In genomic region chr11:3749831-3750230, GRCm38 (mm10) we compare ENCODE assay signal across 21 mouse cellular contexts.
A peak's percentile ranks its signal among the peaks of the same experiment; 100 is the strongest.
DNase-seq lines count a peak whose midpoint lies in the region; ATAC-seq and TF ChIP-seq lines count a peak whose summit lies in the region.
"Had no signal": no experiment of that assay in that cellular context is flagged by ENCODE, and none has a peak within 500 bp of the region (broad histone marks: within the 10 kb centered on the region; RNA-seq: fewer than 3 reads in every experiment).

No protein-coding gene starts in this region.

- no peaks in the 10 kb centered on the region for H3K9me3 ChIP-seq in midbrain, embryonic 11.5 days (ENCODE audit: control insufficient read depth, low read length)
- no peaks in the 10 kb centered on the region for H3K9me3 ChIP-seq in midbrain, embryonic 10.5 days (replicated peaks)
- H3K9me3 ChIP-seq: embryonic facial prominence, embryonic 15.5 days; forebrain, embryonic 10.5 days; heart, embryonic 12.5 days; limb, embryonic 10.5 days; liver, embryonic 13.5 days; midbrain, embryonic 13.5 days had no signal

- TF ChIP-seq CTCF in kidney, adult 2 months (conservative IDR thresholded peaks at IDR 0.05; ENCODE audit: insufficient read depth, insufficient read length, low read depth, low read length) = 0 out of 2 replicates have a peak, but pooled peaks have one; percentile 10

- no peak for ATAC-seq in midbrain, embryonic 11.5 days (ENCODE audit: low FRiP score)
- ATAC-seq: CD4-positive, CD25-positive, alpha-beta regulatory T cell, adult 4 months; midbrain, embryonic 13.5 days had no signal

- H3K4me2 ChIP-seq in midbrain, embryonic 11.5 days = no peak overlapping the region
- no peak overlapping the region for H3K4me2 ChIP-seq in myocyte (ENCODE audit: low read depth)
- H3K4me2 ChIP-seq: embryonic facial prominence, embryonic 15.5 days; heart, embryonic 12.5 days; liver, embryonic 13.5 days; midbrain, embryonic 13.5 days had no signal

- H3K27me3 ChIP-seq in kidney, adult 2 months (replicated peaks; ENCODE audit: control insufficient read depth, insufficient read depth, low read length) = no peaks in the 10 kb centered on the region
- H3K27me3 ChIP-seq in midbrain, embryonic 11.5 days (ENCODE audit: control insufficient read depth, insufficient read depth, low read length) = no peaks in the 10 kb centered on the region
- no peaks in the 10 kb centered on the region for H3K27me3 ChIP-seq in midbrain, embryonic 10.5 days (ENCODE audit: low read depth, poor library complexity, severe bottlenecking)
- no peaks in the 10 kb centered on the region for H3K27me3 ChIP-seq in myocyte (ENCODE audit: control insufficient read depth, insufficient read depth, insufficient read length)
- H3K27me3 ChIP-seq: embryonic facial prominence, embryonic 15.5 days; midbrain, embryonic 13.5 days had no signal

- DNase-seq in kidney, adult 2 months = no peak
- no peak for DNase-seq in kidney, postnatal 36 days
- peak; percentile 26 for DNase-seq in midbrain, embryonic 11.5 days (ENCODE audit: low spot score, missing footprints)
- no peak for DNase-seq in midbrain, embryonic 10.5 days (ENCODE audit: low spot score)
- DNase-seq in R1 (ENCODE audit: low read depth, low spot score) = peak; percentile 40
- no peak for DNase-seq in right cerebral cortex, postnatal 10 days (ENCODE audit: low spot score in 2 of 2)
- DNase-seq: adrenal gland, postnatal 10 days; cerebellum, adult 8-10 months; gastrocnemius, postnatal 36 days; heart, postnatal 36 days; kidney, adult 9 months; liver, embryonic 13.5 days; lung, postnatal 4 days; right cerebral cortex, postnatal 14 days had no signal

- no peak overlapping the region for H3K9ac ChIP-seq in midbrain, embryonic 11.5 days (ENCODE audit: low read length)
- H3K9ac ChIP-seq: embryonic facial prominence, embryonic 15.5 days; heart, embryonic 12.5 days; liver, embryonic 13.5 days; midbrain, embryonic 13.5 days had no signal

- H3K27ac ChIP-seq in kidney, adult 2 months (ENCODE audit: insufficient read depth, low read depth, low read length) = no peak overlapping the region
- H3K27ac ChIP-seq in midbrain, embryonic 11.5 days (ENCODE audit: low read depth, low read length) = no peak overlapping the region
- H3K27ac ChIP-seq in midbrain, embryonic 10.5 days (replicated peaks) = no peak overlapping the region
- H3K27ac ChIP-seq: embryonic facial prominence, embryonic 15.5 days; forebrain, embryonic 10.5 days; limb, embryonic 10.5 days; liver, embryonic 13.5 days; midbrain, embryonic 13.5 days had no signal

- no peak overlapping the region for H3ac ChIP-seq in myocyte (ENCODE audit: control insufficient read depth, insufficient read length)

- H3K36me3 ChIP-seq in kidney, adult 2 months (ENCODE audit: control insufficient read depth, insufficient read depth, low read length) = no peaks in the 10 kb centered on the region
- no peaks in the 10 kb centered on the region for H3K36me3 ChIP-seq in midbrain, embryonic 11.5 days (ENCODE audit: control insufficient read depth, insufficient read depth, low read length)
- no peaks in the 10 kb centered on the region for H3K36me3 ChIP-seq in midbrain, embryonic 10.5 days
- no peaks in the 10 kb centered on the region for H3K36me3 ChIP-seq in myocyte (ENCODE audit: control insufficient read depth, insufficient read depth)
- H3K36me3 ChIP-seq: embryonic facial prominence, embryonic 15.5 days; forebrain, embryonic 10.5 days; heart, embryonic 12.5 days; limb, embryonic 10.5 days; liver, embryonic 13.5 days; midbrain, embryonic 13.5 days had no signal

- 23% methylated on average over 7 of the region's 7 CpGs for WGBS in kidney, adult 2 months
- 37% methylated on average over 7 of the region's 7 CpGs for WGBS in midbrain, embryonic 11.5 days
- 40% methylated on average over 7 of the region's 7 CpGs for WGBS in midbrain, embryonic 10.5 days

- H3K4me3 ChIP-seq in kidney, adult 2 months (ENCODE audit: insufficient read depth, low read depth, low read length) = no peak overlapping the region
- H3K4me3 ChIP-seq in midbrain, embryonic 11.5 days (ENCODE audit: low read depth, low read length) = no peak overlapping the region
- no peak overlapping the region for H3K4me3 ChIP-seq in midbrain, embryonic 10.5 days
- H3K4me3 ChIP-seq in myocyte = no peak overlapping the region
- H3K4me3 ChIP-seq: embryonic facial prominence, embryonic 15.5 days; forebrain, embryonic 10.5 days; heart, embryonic 12.5 days; limb, embryonic 10.5 days; liver, embryonic 13.5 days; midbrain, embryonic 13.5 days had no signal

- TF ChIP-seq POLR2A in kidney, adult 2 months (IDR thresholded peaks at IDR 0.05; ENCODE audit: low read depth, low read length) = no peak
- TF ChIP-seq POLR2A in myocyte (IDR thresholded peaks at IDR 0.05; ENCODE audit: insufficient read length, low read depth) = no peak

- H3K4me1 ChIP-seq in kidney, adult 2 months (ENCODE audit: control insufficient read depth, insufficient read depth, low read length) = no peaks in the 10 kb centered on the region
- H3K4me1 ChIP-seq in midbrain, embryonic 11.5 days (ENCODE audit: control insufficient read depth, insufficient read depth, low read length) = no peaks in the 10 kb centered on the region
- H3K4me1 ChIP-seq in midbrain, embryonic 10.5 days = 0 out of 2 replicates have a peak, but pooled peaks cover 4% of the 10 kb centered on the region
- H3K4me1 ChIP-seq: embryonic facial prominence, embryonic 15.5 days; heart, embryonic 12.5 days; midbrain, embryonic 13.5 days had no signal

- no peaks in the 10 kb centered on the region for H3K79me2 ChIP-seq in myocyte (ENCODE audit: control insufficient read depth, insufficient read depth)

TF ChIP-seq in myocyte, 11 proteins besides CTCF, POLR2A, EP300 and RAD21:
- TF ChIP-seq REST (IDR thresholded peaks at IDR 0.05; ENCODE audit: insufficient read depth, insufficient read length) = no peak
- TF ChIP-seq TCF12 (IDR thresholded peaks at IDR 0.05; ENCODE audit: insufficient read depth, poor library complexity, severe bottlenecking) = no peak
- no peak for TF ChIP-seq TCF3 (IDR thresholded peaks at IDR 0.05; ENCODE audit: insufficient read length, low read depth)
- TF ChIP-seq MYOG (IDR thresholded peaks at IDR 0.05; ENCODE audit: control insufficient read depth in 1 of 3, insufficient read depth in 1 of 3, insufficient read length in 2 of 3, low read depth in 2 of 3) = no peak
- peak; percentile 60 for TF ChIP-seq USF1 (IDR thresholded peaks at IDR 0.05; ENCODE audit: low read depth)
- TF ChIP-seq CEBPB (IDR thresholded peaks at IDR 0.05; ENCODE audit: insufficient read depth, poor library complexity, severe bottlenecking) = no peak
- TF ChIP-seq E2F4 (IDR thresholded peaks at IDR 0.05; ENCODE audit: insufficient read depth) = no peak
- TF ChIP-seq MAX (IDR thresholded peaks at IDR 0.05; ENCODE audit: low read depth) = no peak

Comparison
In these comparisons a context has a peak if more than half of its experiments do, and no peak if none do; other contexts are left out.
1. DNase-seq: peak in midbrain, embryonic 11.5 days (single experiment) and R1 (single experiment); none in kidney, adult 2 months (single experiment), kidney, postnatal 36 days (0 of 2), midbrain, embryonic 10.5 days (single experiment) and right cerebral cortex, postnatal 10 days (0 of 2).